Mouse (Mus musculus): Measurements from ENCODE around the gene Msi2.

DNA sequence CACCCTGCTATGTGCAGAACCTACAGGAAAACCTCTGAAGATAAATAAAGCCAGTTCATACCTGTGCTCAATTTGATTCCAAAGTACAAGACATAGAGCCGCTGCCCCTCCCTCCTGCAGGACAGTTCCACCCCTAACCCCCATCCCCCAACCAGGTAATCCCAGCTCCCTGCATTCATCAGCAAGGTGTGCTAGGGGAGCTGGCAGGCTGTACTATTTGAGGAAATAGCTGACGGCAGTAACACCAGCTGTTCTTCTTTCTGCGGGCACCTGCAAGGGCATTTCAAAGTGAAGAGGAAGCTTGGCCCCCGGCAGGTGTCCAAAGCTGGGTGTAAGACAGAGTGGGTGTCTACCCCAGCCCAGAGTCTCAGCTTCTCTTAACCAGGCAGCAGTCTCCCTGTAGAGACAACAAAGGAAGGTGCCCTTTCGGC, 314.1 kb downstream of the Msi2 start:
- TF ChIP-seq CTCF (IDR thresholded peaks at IDR 0.05; ENCODE audit: insufficient read depth, low read depth, low read length) (no peak), POLR2A (IDR thresholded peaks at IDR 0.05; ENCODE audit: insufficient read depth, low read depth, low read length) (no peak)

Measured in olfactory bulb, adult 2 months (tissue).